Mouse (Mus musculus): ENCODE results near the gene Tmprss12.
"Not testable (repeated sequence)": the region's sequence is repeated elsewhere in the genome, so short reads cannot be mapped to it uniquely, and the experiment has no call there.

Gene Tmprss12

GRCm38 (mm10) chr15:100273791-100274308 lies 6.8 kb upstream of the Tmprss12 start:
- DNase-seq (ENCODE audit: low spot score in 2 of 2) = not testable (repeated sequence)

GRCm38 (mm10) chr15:100274790-100275559 lies 5.7 kb upstream of the Tmprss12 start:
- no peak for DNase-seq (ENCODE audit: low spot score in 2 of 2)

- DNase-seq (ENCODE audit: low spot score in 2 of 2) = no peak
These were observed 4.2 kb upstream of the Tmprss12 start for GRCm38 (mm10) chr15:100276403-100276802.

- no peak for DNase-seq (ENCODE audit: low spot score in 2 of 2)
These were observed 3.1 kb upstream of the Tmprss12 start for GRCm38 (mm10) chr15:100277586-100277985.

GRCm38 (mm10) chr15:100288980-100289379 lies 8.3 kb downstream of the Tmprss12 start:
- DNase-seq (ENCODE audit: low spot score in 2 of 2) = no peak

GRCm38 (mm10) chr15:100290858-100291257 lies 10.2 kb downstream of the Tmprss12 start:
- no peak for DNase-seq (ENCODE audit: low spot score in 2 of 2)

- DNase-seq (ENCODE audit: low spot score in 2 of 2) = no peak
These were observed 11.7 kb downstream of the Tmprss12 start for GRCm38 (mm10) chr15:100292326-100292725.

- no peak for DNase-seq (ENCODE audit: low spot score in 2 of 2)
These were observed 17.2 kb downstream of the Tmprss12 start for GRCm38 (mm10) chr15:100297856-100298255.

- DNase-seq (ENCODE audit: low spot score in 2 of 2) = no peak
These were observed 19.9 kb downstream of the Tmprss12 start for GRCm38 (mm10) chr15:100300499-100300898.

- no peak for DNase-seq (ENCODE audit: low spot score in 2 of 2)
These were observed 20.9 kb downstream of the Tmprss12 start for GRCm38 (mm10) chr15:100301556-100301955.

GRCm38 (mm10) chr15:100303428-100304018 lies 22.9 kb downstream of the Tmprss12 start:
- no peak for DNase-seq (ENCODE audit: low spot score in 2 of 2)

GRCm38 (mm10) chr15:100304019-100304991 lies 23.7 kb downstream of the Tmprss12 start, which contains the start of gene Mettl7a1:
Gene Mettl7a1, plus strand, starts transcription at chr15:100304140.
- peak; percentile 68 to 71 for DNase-seq (ENCODE audit: low spot score in 2 of 2)

GRCm38 (mm10) chr15:100306201-100306600 lies 25.6 kb downstream of the Tmprss12 start:
- DNase-seq (ENCODE audit: low spot score in 2 of 2) = no peak

GRCm38 (mm10) chr15:100307438-100308096 lies 26.9 kb downstream of the Tmprss12 start:
- not testable (repeated sequence) for DNase-seq (ENCODE audit: low spot score in 2 of 2)

GRCm38 (mm10) chr15:100312346-100312745 lies 31.7 kb downstream of the Tmprss12 start:
- no peak for DNase-seq (ENCODE audit: low spot score in 2 of 2)

GRCm38 (mm10) chr15:100314448-100315145 lies 34.0 kb downstream of the Tmprss12 start:
- DNase-seq (ENCODE audit: low spot score in 2 of 2) = no peak

- DNase-seq (ENCODE audit: low spot score in 2 of 2) = not testable (repeated sequence)
These were observed 37.5 kb downstream of the Tmprss12 start for GRCm38 (mm10) chr15:100318014-100318671.

GRCm38 (mm10) chr15:100319884-100320283 lies 39.2 kb downstream of the Tmprss12 start:
- DNase-seq (ENCODE audit: low spot score in 2 of 2) = no peak

GRCm38 (mm10) chr15:100320295-100320905 lies 39.8 kb downstream of the Tmprss12 start:
- DNase-seq (ENCODE audit: low spot score in 2 of 2) = no peak

GRCm38 (mm10) chr15:100321134-100321533 lies 40.5 kb downstream of the Tmprss12 start:
- DNase-seq (ENCODE audit: low spot score in 2 of 2) = no peak
